Mouse (Mus musculus) c-Kit-positive CD71-negative TER-119-negative erythroid progenitor cells, embryonic 14.5 days (primary cell): Measurements from ENCODE around the gene Ppp1r12b.

ENCODE experiments used
- DNase-seq: peaks from one replicate; pipeline ENCODE4 v3.0.0-alpha.2; 2013; ENCODE audit warnings: low read depth

The Ppp1r12b gene

DNA sequence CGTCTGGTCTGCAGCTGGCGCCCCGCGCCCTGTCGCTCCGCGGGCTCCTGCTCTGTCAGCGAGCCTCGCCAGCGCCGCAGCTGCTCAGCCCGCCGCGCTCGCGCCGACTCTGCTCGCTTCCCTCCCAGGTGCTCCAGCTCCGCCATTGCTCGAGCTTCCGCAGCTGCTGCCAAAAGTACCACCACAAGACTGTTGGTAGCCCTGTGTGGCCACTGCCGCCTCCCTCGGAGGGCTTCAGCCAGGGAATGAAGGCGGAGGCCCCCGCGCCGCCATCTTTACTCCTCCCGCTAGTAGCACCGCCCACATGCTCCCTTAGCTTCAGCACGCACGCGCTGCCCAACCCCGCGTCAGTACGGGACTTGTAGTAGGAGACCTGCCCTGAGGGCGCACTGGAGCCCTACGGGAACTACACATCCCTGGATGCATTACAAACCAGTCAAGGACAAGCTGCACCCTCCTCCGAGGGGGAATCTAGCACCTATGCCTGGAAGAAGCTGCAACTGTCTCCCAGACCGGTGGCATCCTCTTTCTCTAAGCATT, at the start of gene Ppp1r12b:
Gene Ppp1r12b, minus strand, starts transcription at position 306 of the 540 bp plus-strand sequence.
- DNase-seq: peak; percentile 85

DNA sequence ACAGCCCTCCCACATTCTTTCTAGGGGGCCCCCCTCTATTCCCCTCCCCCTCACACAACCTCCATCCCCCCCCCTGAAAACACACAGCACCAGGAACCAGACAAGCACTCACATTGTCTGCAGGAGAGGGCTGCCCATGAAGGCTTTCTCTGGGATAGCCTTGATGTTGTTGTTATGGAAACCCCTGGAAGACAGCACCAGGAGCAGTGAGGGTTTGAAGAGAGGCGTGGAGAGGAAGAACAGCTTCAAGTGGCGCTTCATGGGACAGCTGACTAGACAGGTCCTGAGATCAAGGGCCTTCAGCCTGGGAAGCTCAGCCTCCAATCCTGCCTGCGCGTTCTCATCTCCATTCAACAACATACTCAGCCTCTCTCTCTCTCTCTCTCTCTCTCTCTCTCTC, 47.6 kb upstream of the Ppp1r12b start:
- DNase-seq: no peak

DNA sequence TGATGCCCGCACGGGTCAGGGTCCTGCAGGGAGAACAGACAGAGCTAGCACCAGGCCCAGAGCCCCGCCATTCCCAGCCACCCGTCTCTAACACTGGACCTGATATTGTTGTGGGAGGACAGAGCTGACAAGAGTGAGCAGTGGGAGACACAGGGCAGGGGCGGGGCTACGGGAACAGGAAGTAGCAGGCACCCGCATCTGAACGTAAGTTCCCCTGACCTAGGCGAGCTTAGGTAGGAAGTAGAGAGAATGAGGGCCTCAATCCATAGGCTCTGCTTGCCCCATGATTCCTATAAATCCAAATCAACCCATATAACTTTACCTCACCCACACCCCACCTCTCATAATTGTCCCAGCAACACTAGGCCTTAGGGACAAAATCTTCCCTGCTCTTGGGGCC, 44.8 kb upstream of the Ppp1r12b start:
- peak; percentile 18 for DNase-seq

DNA sequence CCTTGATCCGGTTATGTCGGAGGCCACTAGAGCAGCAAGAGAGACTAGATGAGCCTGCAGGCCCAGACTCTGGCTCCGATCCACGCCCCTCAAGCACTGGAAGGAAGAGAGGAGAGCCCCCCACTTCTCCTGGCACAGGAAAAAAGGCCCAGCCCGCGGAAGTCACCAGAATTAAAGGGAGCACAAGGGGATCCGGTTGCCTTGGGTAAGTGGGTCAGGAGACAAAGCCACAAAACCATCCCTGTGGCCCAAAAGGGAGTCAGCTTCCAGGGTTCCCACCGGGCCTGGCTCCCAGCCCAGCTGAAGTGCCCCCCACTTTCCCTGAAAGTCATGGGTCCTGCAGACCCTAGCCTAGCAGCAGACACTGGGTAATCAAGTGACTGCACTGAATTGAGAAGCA, 42.5 kb upstream of the Ppp1r12b start:
- no peak for DNase-seq

DNA sequence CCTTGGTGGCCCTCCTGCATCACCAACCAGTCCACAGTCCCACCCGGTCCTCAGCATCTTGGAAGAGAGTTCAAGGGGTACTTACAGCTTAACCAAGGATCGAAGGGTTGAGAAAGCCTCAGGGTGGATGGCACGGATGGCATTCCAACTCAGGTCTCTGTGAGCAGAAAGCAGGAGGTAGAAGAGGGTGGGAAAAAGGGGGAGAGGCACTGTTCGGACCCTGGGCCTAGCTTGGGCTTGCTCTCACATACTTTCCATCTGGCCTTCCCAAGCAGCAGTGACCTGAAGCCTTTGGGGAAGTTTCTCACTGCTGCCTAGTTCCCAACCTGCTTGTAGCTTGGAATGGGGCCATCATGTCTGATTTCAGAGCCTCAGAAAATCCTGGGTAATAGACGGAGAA, 41.8 kb upstream of the Ppp1r12b start:
- DNase-seq: no peak

DNA sequence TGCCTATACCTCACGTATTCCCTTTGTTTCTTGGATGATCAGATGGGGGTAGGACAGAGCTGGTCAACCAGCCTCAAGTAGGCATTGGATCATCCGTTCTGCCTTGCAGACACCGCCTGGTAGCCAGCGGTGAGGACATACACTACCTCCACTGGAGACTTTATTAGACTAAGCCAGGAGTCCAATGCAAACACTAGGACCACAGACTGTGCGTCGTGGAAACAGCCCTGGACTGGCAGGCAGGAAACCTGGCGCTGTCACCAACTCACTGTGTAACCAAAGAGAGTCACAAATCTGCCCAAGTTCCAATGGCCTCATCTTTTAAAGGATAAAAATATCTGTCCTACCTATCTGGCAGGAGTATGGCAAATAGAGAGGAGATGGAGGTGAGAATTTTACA, 40.7 kb upstream of the Ppp1r12b start:
- DNase-seq: no peak

DNA sequence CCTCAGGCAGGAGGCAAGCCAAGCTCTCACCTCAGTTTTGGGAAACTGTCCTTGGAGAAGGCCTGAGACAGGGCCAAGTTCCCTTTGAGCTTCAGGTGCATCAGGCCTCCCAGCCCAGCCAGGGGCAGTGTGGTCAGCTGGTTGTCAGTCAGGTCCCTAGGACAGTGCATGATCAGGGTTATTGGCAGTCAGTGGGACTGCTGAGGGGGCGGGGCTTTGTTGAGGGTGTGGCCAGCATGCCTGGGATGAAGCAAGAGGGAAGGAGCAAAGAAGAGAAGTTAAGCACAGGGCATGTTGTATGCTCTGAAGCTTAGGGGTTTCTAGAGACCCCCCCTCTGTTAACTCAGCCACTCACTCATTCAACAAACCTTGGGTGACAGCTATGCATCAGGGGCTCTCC, 40.2 kb upstream of the Ppp1r12b start:
- no peak for DNase-seq

DNA sequence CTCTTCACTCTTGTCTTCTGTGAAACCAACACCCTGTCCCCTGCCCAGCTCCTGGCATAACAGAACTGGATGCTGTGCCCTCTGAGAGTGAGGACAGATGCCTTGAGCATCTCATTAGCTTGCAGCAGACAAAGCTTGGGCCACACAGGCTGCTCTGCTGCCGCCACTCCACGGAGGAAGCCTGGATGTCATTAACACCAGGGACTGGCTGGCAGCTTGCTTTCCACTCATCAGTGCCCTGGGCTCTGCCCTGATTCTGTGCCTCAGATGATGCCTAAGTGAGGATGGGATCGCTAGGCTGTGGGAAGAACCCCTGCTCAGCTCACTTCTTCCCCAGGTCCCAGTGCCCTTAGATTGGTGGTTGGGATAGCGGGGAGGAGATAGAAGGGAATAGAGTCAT, 39.7 kb upstream of the Ppp1r12b start:
- no peak for DNase-seq

DNA sequence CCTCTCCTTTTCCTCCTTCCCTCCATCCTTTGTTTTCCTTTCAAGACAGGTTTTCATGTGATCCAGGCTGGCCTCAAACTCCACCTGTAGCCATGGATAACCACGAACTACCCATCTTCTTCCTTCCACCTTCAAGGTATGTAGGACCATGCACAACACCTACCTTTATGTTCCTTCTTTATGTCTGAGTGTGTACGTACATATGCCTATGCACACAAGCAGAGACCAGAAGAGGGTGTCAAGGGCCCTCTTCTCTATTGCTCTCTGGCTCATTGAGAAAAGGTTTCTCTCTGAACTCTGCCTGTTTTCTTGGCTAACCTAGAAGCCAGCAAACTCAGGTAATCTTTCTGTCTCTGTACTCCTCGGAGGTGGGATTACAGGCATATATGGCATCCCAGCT, 39.0 kb upstream of the Ppp1r12b start:
- DNase-seq: no peak

DNA sequence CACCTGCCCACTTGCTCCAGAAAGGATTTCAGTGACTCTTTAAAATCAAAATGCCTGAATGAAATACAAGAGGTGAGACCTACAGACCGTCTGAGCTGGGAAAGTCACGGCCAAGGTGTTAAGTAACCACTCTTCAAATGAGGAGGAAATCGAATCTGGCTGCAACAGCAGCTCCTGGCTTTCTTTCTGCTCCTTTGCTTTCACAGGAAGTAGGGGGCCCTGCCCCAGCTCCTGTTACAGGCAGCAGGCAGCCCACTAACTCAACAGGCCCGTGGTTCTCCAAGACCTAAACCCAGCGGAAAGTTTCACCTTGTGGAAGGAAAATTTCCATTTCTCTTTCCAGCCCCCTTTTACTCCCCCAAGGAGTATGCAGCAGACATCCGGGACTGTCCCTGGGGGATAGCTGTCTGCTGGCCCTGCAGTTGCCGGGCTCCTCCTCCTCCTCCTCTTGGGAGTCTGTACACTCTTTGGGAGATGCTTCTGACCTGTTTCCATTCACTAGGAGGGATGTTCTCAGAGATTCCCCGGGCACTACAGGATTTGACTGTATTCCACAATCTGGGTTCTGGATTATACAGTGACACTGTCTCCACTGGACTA, 36.4 kb upstream of the Ppp1r12b start:
- DNase-seq: no peak

DNA sequence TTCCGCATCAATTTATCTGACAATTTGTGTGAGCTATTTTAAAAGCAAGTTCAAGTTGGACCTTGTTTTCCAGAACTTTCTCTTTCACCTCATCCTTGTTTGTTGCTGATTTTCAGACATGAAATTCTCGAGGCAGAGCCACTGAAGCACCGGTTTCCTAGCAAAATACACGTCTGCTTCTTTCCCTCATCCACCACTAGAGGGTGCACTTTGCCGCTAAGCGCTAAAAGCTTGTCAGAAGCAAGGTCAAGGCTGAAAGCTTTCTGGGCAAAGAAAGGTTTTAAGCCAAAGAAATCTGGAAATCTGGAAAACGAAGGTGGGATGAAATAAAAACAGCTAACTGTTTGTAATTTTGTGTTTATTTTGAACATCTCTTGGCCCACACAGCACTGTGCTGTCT, 33.6 kb upstream of the Ppp1r12b start:
- peak; percentile 70 for DNase-seq

DNA sequence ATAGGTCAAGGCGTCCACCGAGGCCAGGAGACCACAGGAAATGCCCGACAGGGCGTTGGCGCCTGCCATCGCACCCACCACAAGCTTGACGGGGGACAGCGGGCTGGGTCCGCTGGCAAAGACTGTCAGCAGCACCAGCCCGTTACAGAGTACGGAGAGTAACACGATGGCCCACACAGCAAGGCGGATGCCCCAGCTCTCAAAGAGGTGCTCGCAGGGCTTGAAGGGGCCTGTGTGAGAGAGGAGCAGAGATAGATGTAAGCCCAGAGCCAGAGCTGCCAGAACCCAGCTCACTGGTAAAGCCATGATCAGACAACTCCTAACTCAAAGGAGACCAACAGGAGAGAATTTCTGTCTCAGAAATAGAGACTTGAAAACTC, 32.2 kb upstream of the Ppp1r12b start:
- DNase-seq: no peak

DNA sequence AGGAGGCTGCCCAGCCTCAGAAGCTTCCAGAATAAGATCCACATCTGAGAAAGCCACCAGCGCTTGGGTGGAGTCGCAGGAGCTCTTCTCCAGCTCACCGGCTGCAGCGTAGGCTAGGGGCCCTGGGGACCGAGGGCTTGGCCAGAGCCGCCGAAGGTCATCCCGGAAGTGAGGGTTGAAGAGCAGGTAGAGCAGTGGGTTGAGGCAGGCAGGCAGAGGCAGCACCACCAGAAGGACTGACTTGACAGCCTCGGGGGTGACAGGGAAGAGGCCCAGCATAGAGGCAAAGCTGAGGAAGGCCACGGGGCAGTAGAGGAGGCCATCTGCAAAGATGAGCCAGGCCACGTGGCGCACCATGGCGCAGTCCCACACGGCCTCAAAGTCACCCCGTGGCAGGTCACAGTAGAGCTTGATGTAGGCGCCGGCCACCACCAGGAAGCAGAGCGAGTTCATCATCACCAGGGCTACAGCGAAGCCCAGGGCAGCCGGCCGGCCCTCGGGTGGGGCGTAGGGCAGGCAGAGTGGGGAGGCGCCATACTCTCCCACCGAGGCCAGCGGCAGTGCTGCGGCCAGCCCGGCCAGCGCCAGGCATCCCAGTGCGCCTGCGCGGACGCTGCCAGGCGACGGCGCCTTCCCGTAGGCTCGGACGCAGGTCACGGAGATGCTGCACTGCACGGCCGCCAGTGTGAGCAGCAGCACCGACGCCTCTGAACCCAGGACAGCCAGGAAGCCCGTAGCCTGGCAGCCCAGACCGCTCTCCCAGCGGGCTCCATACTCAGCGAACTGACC, 31.6 kb upstream of the Ppp1r12b start:
- no peak for DNase-seq

DNA sequence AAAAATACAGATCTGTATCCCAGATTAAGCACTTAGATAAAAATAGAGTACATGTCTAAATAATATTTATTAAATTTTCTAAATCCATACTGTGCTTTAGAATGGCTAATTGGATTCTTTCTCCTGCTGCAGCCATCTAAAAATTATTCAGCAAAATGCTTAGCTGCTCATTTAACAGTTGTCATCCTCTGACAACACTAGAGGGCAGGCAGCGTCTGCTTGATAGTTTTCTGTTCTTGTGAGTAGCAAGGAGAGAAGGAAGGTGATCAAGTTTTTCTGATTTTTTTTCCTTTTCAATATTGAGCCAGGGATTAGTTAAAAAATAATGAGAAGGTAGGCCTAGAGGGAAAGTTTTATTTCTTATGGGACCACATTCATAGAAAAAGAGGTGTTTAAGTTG, 17.2 kb upstream of the Ppp1r12b start:
- DNase-seq: no peak

DNA sequence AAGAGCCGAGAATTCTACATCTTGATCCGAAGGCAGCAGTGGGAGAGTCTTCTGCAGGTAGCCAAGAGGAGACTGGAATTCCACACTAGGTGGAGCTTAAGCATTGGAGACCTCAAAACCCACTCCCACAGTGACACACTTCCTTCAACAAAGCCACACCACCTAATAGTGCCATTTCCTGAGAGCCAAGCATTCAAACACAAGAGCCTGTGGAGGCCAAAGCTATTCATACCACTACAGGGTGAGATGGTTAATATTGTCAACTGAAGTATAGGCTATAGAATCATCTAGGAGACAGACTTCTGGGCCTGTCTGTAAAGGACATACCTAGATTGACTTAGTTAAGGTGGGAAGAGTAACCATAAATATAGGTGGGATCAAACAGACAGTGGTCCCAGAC, 9.7 kb upstream of the Ppp1r12b start:
- DNase-seq: no peak

DNA sequence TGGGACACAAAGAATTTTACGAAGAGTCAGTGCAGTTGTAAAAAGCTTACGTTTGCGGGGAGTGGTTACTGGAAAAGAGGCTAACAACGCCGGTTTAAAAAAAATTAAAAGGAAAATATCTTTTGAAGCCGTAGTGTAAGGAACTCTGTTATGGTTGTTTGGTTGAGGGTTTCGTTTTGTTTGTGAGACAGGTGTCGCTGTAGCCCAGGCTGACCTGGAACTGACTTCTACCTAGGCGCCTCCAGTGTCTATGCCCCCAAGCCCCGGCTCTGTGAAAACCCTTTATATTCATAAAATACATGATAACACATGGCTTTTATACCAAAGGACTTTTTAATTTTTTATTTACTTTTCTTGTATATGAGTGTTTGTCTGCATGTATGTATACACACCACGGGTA, 7.1 kb upstream of the Ppp1r12b start:
- DNase-seq: no peak

DNA sequence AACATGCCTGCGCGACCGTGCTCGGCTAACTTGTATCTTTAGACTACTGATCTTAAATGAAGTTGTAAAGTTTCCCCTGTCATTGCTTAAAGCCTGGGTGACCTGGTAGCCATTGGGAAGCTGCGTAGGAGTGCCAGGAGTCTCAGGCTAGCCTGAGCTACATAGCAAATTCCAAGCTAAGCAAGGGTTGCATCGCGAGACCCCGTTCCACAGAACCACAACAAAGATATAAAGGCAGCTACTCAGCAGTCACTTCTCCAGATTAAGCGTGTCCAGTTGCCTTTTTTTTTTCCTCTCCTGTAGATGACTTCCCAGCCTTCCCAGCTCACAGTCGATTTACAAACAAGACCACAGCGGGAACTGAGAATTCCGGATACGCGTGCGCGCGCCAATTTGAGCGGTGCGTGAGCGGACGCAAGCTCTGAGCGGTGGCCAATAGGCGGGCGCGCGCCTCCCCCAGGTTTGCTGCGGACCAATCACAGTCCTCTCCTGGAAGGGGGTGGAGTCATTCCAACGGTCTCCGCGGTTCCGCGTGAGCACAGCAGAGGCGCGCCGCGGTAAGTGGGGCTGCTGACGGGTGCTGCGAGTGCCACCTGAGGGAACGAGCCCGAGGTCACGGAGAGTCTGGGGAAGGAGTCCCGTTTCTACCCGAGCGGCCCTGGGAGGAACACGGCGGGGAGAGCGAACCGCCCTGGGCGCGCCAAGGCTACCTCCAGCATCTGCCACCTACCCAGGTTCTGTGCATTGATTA, 6.5 kb upstream of the Ppp1r12b start, which contains the start of gene Ube2t:
Gene Ube2t, plus strand, starts transcription at position 513 of the 751 bp plus-strand sequence.
- DNase-seq: peak; percentile 85

DNA sequence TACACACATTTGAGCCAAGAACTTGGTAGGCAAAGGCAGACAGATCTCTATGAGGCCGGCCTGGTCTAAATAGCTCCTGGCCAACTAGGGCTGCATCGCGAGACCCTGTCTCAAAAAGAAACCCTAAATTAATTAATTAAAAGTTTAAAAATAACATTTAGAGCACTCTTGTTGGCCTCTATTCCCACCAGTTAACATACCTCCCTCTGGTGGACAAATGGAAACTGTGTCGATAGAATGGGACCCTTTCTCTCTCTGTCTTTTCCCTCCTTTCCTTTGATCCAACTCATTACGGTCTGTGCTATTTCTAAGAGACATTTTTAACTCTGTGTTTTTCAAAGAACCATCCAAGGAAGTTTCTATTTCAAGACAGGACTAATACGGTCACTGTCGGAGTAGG, 4.9 kb upstream of the Ppp1r12b start:
- no peak for DNase-seq

DNA sequence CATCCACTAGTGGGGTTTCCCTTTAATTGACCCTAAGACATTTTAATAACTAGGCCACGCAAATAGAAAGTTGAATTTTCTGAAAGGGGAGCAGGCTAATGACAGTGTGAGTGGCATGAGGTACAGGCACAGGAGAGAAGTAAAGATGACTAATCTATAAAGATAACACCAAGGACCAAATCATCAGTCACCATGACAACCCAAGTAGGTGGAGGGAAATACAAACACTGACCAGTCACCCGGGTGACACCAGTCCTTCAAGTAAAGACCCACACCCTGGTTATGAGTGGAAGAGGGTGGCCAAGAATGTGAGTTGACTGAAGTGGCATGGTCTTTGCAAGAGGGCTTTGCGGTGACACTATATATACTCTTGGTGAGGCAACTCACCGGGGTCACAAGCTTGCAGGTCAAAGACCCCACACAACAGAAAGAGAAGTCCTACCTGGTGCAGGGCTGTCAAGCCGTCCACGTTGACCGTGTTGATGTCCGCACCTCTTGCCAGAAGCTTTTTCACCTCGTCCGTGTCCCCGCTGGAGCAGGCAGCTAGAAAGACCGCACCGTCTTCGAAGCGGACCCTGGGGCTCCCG, 599 bp downstream of the Ppp1r12b start:
- no peak for DNase-seq

DNA sequence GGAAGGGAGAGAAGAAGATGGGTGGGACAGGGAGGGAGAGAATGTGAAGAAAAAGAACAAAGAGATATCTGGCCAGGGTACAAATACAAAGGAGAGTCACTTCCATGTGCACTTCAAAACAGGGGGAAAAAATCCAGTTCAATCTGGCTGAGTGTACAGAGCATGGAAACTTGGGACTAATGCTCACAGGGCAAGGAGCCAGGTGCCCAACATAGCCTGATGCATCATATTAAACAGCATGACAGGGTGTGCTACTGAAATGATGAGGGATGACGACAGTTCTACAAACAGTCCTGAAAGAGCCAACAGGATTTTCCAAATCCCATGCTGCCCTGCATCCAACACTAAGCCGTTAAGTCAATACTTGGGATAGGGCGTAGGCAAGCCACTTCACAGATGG, 5.8 kb downstream of the Ppp1r12b start:
- DNase-seq: no peak

DNA sequence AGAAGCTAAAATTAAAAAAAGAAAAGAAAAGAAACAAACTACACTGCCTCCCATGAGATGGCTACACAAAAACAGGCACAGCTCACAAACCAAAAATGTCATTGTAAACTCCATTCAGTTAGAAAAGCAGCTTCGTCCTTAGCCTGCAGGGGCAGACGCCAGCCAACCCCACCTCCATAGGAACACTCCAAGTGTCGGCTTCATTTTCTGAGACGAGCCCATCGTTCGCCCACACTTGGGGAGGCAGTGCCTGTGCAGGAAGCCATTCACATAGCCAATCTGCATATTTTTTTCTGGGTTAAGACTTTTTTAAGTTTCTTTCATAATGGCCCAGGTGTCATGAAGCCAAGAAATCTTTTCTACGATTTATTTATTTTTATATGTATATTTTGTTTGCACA, 8.2 kb downstream of the Ppp1r12b start:
- no peak for DNase-seq

DNA sequence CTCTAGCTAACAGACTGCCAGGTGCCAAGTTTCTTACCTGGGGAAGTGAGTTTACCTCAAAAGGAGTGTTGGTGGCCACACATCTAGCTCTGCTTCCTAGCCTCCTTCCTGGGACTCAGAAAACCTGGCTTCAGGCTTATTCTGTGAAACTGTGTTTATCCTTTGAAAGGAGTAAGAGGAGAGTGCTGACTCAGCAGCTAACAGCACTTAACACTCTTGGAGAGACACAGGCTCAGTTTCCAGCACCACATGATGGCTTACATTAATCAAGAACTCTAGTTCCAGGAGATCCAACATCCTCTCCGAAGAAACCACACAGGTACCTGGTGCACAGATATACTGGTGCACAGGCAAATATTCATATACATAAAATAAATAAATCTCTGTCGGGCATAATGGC, 12.8 kb downstream of the Ppp1r12b start:
- DNase-seq: no peak

DNA sequence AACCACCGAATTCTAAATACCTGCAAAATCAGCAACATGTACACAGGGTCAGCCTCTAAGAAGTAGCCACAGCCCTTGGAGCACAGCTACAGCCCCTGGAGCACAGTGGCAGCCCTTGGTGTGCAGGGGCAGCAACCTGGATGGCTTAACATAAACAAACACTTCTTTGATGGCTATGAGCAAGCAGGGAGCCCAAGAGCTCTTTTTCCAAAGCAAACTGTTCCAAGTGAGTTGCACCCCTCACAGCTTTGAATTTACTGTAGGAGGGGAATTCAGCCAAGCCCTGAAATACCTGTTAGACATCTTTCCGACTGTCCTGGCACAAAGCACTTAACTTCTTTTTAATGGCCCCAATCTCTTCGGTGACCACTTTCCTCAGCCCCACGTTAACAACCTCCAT, 14.9 kb downstream of the Ppp1r12b start:
- no peak for DNase-seq
